Mouse (Mus musculus) CD4-positive naive resting alpha-beta T cell, adult 76 days (primary cell): ENCODE measurements around the gene Ell3. TPM values are rescaled to one million over a fixed set of nuclear protein-coding genes. Genes with fewer than 3 reads are reported as not detected.

ENCODE experiments used
- total RNA-seq: library from RNA; stranded (reverse); gene quantifications from one replicate; pipeline ENCODE4 v1.2.4, GENCODE M21; 2023

The Ell3 gene
- 5.5 TPM for total RNA-seq

DNA sequence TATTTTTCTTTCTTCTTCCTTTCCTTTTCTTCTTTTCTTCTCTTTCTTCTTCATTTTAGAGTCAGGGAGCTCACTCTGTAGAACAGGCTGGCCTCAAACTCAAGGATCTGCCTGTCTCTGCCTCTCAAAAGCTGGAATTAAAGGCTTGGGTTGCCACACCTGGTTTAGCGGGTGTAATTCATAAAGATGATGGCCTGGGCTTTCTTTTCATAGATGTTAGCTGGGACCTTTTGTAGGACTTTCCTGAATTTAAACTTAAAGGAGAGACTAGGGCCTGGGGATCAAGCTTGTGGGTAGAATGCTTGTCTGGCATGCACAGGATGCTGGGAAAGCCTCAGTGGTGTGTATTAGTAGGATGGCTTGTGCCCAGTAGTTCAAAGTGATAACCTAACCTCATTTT lies at the start of gene Ell3:
Gene Ell3, minus strand, starts transcription at position 101 of the 400 bp plus-strand sequence.

DNA sequence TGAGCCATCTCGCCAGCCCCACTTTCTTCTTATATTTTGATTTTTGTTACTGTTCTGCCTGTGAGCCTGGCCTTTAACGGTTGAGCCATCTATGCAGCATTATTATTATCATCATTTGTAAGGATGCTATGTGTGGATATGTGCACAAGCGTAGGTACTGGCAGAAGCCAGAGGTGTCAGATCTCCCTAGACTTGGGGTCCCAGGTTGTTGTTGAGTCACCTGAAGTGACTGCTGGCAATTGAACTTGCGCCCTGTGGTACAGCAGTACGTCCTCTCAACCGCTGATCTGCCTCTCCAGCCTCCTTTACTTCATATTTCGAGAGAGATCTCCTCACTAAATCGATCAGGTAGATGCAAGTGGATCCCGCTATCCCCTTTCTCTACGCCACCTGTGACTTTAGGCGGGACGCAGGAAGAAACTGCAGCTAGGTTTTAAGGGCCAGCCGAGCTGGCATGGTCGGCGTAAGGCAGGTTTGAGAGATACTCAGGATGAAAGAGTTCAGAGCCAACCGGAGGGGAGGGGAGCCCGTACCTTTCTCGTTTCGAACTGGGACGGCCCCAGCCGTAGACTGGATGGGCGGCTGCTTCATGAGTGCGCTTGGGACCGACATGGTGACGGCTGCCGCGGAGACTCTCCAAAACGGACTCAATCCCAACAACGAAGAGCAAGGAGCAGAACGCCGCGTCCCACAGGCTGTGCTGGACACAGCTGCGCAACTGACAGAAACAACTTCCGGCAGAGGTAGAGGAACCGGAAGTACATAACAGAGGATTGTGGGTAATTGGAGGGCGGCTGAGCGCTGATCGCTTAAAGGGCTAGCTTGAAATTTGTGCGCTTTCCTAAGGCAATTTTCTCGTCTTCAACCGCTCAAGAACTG lies 29.5 kb upstream of the Ell3 start, which contains the start of gene Mfap1b:
Gene Mfap1b, minus strand, starts transcription at position 767 of the 879 bp plus-strand sequence.

DNA sequence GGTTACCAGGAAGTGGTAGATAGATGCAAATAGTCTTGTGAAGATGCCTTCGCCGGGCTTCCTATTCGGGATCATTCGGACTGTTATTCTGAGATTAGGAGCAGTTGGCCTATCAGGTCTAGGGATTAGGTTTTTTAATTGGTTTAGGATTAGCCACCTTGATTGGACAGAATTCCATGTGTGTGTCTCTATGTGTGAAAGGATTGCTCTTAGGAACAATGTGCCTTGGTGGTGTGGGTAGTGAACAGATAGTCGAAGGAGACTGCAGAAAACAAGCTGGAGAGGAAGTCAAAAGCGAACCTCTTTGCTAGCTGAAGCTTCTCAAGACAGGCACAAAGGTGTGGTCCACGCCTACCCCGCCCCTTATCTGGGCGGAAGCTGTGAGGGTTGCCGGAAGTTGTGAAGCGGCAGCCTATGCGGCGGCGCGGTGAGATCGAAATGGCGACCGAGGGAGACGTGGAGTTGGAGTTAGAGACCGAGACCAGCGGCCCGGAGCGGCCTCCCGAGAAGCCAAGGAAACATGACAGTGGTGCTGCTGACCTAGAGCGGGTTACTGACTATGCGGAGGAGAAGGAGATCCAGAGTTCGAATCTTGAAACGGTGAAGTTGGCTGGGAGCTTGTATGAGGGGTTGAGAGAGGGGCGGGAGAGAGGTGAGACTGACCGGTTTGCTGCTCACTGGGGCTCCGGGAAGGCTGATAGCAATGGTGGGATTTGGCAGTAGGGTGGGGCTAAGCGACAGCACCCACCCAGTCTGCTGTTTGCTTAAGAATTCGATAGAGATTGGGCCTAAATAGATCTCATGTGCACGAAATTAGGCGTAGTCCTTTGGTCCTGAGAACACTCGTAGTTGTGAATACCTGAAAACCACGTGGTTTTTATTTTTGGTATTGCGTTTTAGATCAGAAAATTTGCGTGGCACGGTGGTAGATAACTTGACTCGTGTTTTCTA lies 12.9 kb upstream of the Ell3 start, which contains the start of gene Serinc4:
Gene Serinc4, minus strand, starts transcription at position 90 of the 951 bp plus-strand sequence.

DNA sequence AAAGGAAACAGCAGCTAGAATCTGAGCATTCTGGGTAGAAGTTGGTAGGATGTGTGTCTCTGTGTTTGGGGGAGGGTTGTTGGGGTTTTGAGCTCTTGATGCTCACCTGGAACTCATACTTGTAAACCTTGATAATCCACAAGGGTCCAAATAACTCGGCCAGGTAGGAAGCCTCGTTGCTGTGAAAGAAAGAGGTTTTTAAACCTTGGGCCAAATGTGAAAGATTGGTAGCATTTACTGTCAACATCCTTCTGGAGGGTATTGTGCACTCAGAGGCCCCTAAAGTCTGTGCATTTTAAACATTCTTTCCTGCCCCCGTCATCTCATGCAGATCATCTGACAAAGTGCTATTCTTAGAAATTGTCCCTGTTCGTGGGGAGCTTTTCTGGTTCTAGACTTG lies 8.9 kb upstream of the Ell3 start, which contains the start of gene Hypk:
Gene Hypk, plus strand, starts transcription at position 301 of the 400 bp plus-strand sequence.

DNA sequence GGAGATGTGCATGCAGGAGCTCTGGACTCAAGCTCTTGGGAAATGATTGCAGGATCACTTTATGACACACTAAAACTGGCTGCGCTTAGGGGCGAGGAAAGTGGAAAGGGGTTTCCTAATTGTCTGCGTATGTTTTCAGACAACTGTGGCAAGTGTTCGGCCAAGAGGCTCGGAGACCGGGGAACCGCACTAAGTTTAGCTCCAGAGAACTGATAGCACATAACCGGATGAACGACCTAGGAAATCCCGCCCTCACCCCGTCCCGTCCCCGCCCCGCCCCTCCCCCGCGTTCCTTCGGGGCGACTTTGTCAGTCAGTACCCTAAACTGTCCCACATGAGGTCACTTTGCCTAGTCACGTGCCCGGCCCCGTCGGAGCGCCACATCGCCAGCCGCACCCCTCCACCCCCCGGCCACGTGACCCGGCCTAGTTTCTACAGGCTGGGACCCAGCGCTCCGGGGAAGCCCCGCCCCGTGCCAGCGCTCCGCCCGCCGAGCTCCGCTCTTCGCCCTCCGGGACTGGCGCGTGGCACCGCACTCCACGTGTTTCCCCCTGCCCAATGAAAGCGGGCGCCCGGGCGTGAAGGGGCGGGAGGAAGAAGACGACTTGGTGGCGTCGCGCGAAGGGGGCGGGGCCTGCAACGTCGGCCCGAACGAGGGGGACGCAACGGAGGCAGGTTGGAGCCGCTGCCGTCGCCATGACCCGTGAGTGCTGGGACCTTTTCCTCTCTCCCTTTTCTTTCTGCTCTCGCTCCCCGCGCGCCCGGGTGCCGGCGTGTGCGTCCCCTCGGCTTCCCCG lies 4.9 kb upstream of the Ell3 start, which contains the start of gene Serf2:
Gene Serf2, plus strand, starts transcription at position 457 of the 797 bp plus-strand sequence.

DNA sequence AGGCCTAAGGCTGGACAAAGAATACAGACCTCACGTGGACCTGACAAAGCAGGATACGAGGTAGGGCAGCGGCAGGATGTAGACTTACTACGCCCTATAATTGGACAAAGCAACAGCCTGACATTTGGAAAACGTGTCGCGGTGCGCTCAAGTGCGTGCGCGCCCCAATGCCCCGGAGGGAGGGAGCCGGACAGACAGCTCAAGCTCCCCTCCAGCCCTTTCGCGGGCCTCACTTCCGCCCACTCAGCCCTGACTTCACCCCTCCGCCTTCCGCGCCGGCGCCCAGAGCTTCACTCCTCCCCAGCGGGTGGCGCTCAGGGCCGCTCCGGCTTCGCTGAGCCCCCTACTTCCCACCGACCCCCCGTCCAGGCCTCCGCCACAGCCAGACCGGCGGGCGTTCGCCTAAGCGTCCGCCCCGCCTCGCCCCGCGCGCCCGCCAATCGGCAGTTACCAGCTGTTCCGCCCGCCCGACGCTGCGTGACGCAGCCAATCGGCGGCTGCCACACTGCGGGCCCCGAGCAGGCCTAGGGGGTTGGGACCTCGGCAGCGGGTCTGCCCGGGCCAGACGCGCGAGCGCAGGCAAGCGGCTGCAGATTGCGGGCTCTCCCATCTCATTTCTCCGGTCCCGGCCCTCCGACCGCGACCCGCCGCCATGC lies 30.6 kb downstream of the Ell3 start, which contains the start of the genes Pdia3 and Catsper2:
Gene Pdia3, plus strand, starts transcription at position 389 of the 656 bp plus-strand sequence.
Gene Catsper2, minus strand, starts transcription at position 406 of the 656 bp plus-strand sequence.

Other genes starting within 250 kb of the Ell3 start
- 73.1 TPM for gene Trp53bp1, start 172.9 kb downstream of the Ell3 start, total RNA-seq
- gene Map1a, start 154.7 kb downstream of the Ell3 start, total RNA-seq = 0.09 TPM
- gene Ppip5k1, start 88.9 kb downstream of the Ell3 start, total RNA-seq = 16.9 TPM
- gene Ckmt1, start 86.6 kb downstream of the Ell3 start, total RNA-seq = not detected
- gene Strc, start 57.1 kb downstream of the Ell3 start, total RNA-seq = 1.1 TPM
- 153 TPM for gene Pdia3, start 30.5 kb downstream of the Ell3 start, total RNA-seq
- gene Catsper2, start 30.5 kb downstream of the Ell3 start, total RNA-seq = 3.3 TPM
- gene Serf2, start 4.9 kb upstream of the Ell3 start, total RNA-seq = 275 TPM
- 44.1 TPM for gene Hypk, start 9.0 kb upstream of the Ell3 start, total RNA-seq
- 0.67 TPM for gene Serinc4, start 12.5 kb upstream of the Ell3 start, total RNA-seq
- 41.8 TPM for gene Mfap1b, start 29.8 kb upstream of the Ell3 start, total RNA-seq
- gene Mfap1a, start 62.4 kb upstream of the Ell3 start, total RNA-seq = 48.4 TPM
- gene Wdr76, start 62.4 kb upstream of the Ell3 start, total RNA-seq = 14.7 TPM